Mouse (Mus musculus): ENCODE measurements around the gene Tshz2. TPM values are rescaled to one million over a fixed set of nuclear protein-coding genes. Genes with fewer than 3 reads are reported as not detected.

Tshz2 gene
- polyA plus RNA-seq, 1 experiment from 2014 or later: 7.2 TPM

DNA sequence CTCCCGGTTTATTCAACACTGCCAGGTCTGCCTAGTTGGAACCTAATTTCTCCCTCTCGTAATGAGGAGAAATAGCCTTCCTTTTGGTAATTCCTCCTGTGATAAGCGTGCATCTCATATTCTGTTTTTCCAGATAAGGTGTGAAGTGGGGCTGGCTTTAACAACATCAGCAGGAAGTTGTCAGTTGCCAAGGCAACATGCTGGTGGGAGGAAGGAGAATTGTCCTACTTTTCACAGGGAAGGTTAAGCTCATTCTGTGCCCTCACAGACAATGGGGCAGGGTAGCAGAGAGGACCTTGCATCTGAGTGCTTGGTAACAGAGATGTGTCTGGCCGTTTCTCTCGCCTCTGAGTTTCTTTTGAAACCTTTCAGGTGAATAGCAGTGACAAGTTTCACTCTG, 47.1 kb downstream of the Tshz2 start:
- Histone ChIP-seq H3K9me3 (ENCODE audit: control insufficient read depth, low read length) (no peaks in the 10 kb centered on the region), H3K9ac (ENCODE audit: low read length) (no peak overlapping the region), H3K4me3 (ENCODE audit: low read length) (no peak overlapping the region), H3K4me1 (replicated peaks; ENCODE audit: control insufficient read depth, insufficient read depth, low read length) (peaks cover 6% of the 10 kb centered on the region), H3K4me2 (ENCODE audit: low read depth, low read length) (no peak overlapping the region), H3K36me3 (ENCODE audit: control insufficient read depth, insufficient read depth, low read length) (no peaks in the 10 kb centered on the region), H3K27ac (ENCODE audit: low read length) (no peak overlapping the region), H3K27me3 (ENCODE audit: control insufficient read depth, insufficient read depth, low read depth, low read length) (no peaks in the 10 kb centered on the region)
- 45% methylated on average over 5 of the region's 5 CpGs for WGBS
- ATAC-seq (ENCODE audit: low read depth): no peak

DNA sequence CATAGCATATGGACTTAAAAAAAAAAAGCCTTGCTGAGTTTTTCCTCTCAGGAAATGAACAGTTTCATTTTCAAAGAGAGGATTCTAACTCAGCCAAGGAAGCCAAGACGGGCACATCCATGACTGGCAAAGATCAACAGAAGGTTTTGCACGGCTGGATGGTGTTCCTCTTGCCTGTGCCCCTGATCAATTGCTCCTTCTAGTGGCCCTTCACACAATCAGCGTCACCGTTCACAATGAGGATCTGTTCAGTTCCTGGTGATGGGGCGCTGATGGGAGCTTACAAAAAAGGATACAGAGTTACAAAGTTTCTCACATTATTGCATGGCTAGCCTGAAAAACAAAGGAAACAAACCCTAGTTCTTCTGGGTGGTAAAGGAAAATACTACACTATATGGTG, 52.4 kb downstream of the Tshz2 start:
- Histone ChIP-seq H3K9ac (ENCODE audit: low read length) (no peak overlapping the region), H3K4me3 (ENCODE audit: low read length) (no peak overlapping the region), H3K4me2 (ENCODE audit: low read depth, low read length) (no peak overlapping the region), H3K36me3 (ENCODE audit: control insufficient read depth, insufficient read depth, low read length) (no peaks in the 10 kb centered on the region), H3K9me3 (ENCODE audit: control insufficient read depth, low read length) (no peaks in the 10 kb centered on the region), H3K4me1 (replicated peaks; ENCODE audit: control insufficient read depth, insufficient read depth, low read length) (peaks cover 12% of the 10 kb centered on the region), H3K27me3 (ENCODE audit: control insufficient read depth, insufficient read depth, low read depth, low read length) (no peaks in the 10 kb centered on the region), H3K27ac (ENCODE audit: low read length) (no peak overlapping the region)
- WGBS: 33% methylated on average over 5 of the region's 5 CpGs
- no peak for ATAC-seq (ENCODE audit: low read depth)

DNA sequence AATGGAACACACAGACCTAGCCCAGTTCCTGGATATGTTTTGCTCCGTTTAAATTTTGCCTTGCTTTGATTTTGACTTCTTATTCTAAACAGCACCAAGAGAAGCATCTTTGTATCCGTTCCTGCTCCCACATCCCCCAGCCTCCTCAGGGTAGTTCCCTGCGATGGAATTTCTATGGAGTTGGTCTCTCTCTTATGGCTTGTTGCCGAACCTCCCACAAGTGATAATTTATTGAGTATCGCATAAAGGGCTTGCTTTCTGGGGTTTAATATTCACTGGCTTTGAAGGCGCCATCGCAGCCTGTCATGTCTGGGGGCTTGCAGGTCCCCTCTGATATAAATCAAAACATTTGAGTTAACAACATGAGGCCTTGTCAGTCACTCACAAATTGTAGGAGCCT, 52.9 kb downstream of the Tshz2 start:
- Histone ChIP-seq H3K27me3 (ENCODE audit: control insufficient read depth, insufficient read depth, low read depth, low read length) (no peaks in the 10 kb centered on the region), H3K36me3 (ENCODE audit: control insufficient read depth, insufficient read depth, low read length) (no peaks in the 10 kb centered on the region), H3K9ac (ENCODE audit: low read length) (no peak overlapping the region), H3K9me3 (ENCODE audit: control insufficient read depth, low read length) (no peaks in the 10 kb centered on the region), H3K4me2 (ENCODE audit: low read depth, low read length) (no peak overlapping the region), H3K4me3 (ENCODE audit: low read length) (no peak overlapping the region), H3K27ac (ENCODE audit: low read length) (no peak overlapping the region), H3K4me1 (replicated peaks; ENCODE audit: control insufficient read depth, insufficient read depth, low read length) (peaks cover 12% of the 10 kb centered on the region)
- 52% methylated on average over 7 of the region's 7 CpGs for WGBS
- ATAC-seq (ENCODE audit: low read depth): no peak

DNA sequence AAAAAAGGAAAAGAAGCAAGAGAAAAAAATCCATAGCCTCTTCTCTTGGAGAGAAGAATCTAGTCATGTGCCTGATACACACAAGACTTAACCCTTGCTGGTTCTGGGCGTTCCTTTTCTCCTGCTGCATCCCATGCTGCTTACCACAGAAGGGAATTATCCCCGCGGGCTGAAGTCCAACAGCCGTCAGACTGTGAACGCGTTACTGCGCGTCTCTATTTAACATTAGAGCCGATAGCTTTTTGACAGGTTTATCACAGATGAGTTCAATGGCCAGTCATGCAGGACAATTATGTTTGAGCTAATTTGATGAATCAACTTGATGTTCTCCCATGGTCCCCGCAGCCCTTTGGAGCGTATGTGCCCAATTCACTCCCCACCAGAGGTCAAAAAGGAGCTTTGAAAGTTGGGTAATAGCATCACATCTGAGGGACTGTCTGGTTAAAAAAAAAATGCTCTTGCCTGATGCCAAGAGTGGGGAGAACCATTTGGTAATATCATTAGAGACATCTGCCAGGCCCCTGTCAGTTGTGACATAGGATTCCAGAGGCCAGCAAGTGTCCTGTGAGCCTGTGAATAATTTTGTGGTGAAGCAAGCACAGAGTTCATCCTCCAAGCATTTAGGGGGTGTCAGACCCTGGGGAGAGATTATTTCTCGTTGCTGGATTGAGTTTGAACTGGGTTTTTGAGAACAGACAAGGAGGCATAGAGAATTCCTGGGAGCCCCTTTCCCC, 54.1 kb downstream of the Tshz2 start:
- Histone ChIP-seq H3K4me2 (ENCODE audit: low read depth, low read length) (no peak overlapping the region), H3K9me3 (ENCODE audit: control insufficient read depth, low read length) (no peaks in the 10 kb centered on the region), H3K9ac (ENCODE audit: low read length) (no peak overlapping the region), H3K27me3 (ENCODE audit: control insufficient read depth, insufficient read depth, low read depth, low read length) (no peaks in the 10 kb centered on the region), H3K27ac (ENCODE audit: low read length) (no peak overlapping the region), H3K4me3 (ENCODE audit: low read length) (no peak overlapping the region), H3K4me1 (replicated peaks; ENCODE audit: control insufficient read depth, insufficient read depth, low read length) (peaks cover 12% of the 10 kb centered on the region), H3K36me3 (ENCODE audit: control insufficient read depth, insufficient read depth, low read length) (no peaks in the 10 kb centered on the region)
- WGBS: 69% methylated on average over 12 of the region's 12 CpGs
- peak; percentile 43; the same call in 1 of the 2 replicates for ATAC-seq (ENCODE audit: low read depth)

DNA sequence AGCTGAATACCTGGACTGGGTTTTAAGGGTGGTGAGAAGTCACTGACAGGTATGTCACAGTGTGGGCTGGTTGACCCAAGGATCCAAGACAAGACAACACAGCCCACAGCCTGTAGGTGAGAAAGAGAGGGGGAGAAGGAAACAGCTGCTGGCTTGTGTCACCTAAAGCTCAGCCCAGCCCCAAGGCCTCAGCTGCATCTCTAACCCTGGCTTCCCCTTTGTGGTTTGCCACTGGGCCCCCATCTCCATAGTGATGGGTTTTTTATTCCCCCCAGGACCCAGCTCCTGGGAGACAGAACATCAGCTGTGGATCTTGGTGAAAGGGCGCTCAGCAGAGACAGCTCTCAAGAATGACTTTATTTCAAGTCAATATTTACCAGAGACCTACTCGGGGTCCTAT, 57.2 kb downstream of the Tshz2 start:
- no peaks in the 10 kb centered on the region for H3K9me3 ChIP-seq (ENCODE audit: control insufficient read depth, low read length)
- ATAC-seq (ENCODE audit: low read depth): no peak
- H3K27ac ChIP-seq (ENCODE audit: low read length): no peak overlapping the region
- H3K4me1 ChIP-seq (replicated peaks; ENCODE audit: control insufficient read depth, insufficient read depth, low read length): peaks cover 7% of the 10 kb centered on the region
- no peak overlapping the region for H3K4me3 ChIP-seq (ENCODE audit: low read length)
- no peaks in the 10 kb centered on the region for H3K36me3 ChIP-seq (ENCODE audit: control insufficient read depth, insufficient read depth, low read length)
- 56% methylated on average over 2 of the region's 2 CpGs for WGBS
- H3K27me3 ChIP-seq (ENCODE audit: control insufficient read depth, insufficient read depth, low read depth, low read length): no peaks in the 10 kb centered on the region
- H3K4me2 ChIP-seq (ENCODE audit: low read depth, low read length): no peak overlapping the region
- no peak overlapping the region for H3K9ac ChIP-seq (ENCODE audit: low read length)

DNA sequence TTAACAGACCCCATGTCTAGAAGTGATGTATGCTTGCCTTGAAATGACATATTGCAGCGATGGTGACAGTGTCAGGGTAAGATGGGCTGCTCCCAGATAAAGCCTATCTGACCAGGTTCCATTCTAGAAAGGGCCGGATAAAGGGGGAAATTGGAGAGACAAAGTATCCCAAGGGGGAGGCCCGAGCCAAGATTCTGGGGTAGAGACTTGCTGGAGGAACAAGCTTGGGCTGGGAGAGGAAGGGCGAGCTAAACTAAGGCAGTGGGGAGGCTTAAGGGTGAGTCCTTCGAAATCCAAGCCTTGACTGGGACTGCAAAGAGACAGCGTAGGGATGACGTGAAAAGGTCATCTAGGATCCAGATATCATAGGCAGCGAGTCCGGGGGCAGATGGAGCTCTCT, 61.7 kb downstream of the Tshz2 start:
- no peaks in the 10 kb centered on the region for H3K27me3 ChIP-seq (ENCODE audit: control insufficient read depth, insufficient read depth, low read depth, low read length)
- peaks cover 21% of the 10 kb centered on the region for H3K4me1 ChIP-seq (replicated peaks; ENCODE audit: control insufficient read depth, insufficient read depth, low read length)
- 83% methylated on average over 9 of the region's 9 CpGs for WGBS
- no peak overlapping the region for H3K9ac ChIP-seq (ENCODE audit: low read length)
- H3K27ac ChIP-seq (ENCODE audit: low read length): no peak overlapping the region
- ATAC-seq (ENCODE audit: low read depth): no peak
- no peaks in the 10 kb centered on the region for H3K36me3 ChIP-seq (ENCODE audit: control insufficient read depth, insufficient read depth, low read length)
- no peak overlapping the region for H3K4me2 ChIP-seq (ENCODE audit: low read depth, low read length)
- no peak overlapping the region for H3K4me3 ChIP-seq (ENCODE audit: low read length)
- H3K9me3 ChIP-seq (ENCODE audit: control insufficient read depth, low read length): no peaks in the 10 kb centered on the region

DNA sequence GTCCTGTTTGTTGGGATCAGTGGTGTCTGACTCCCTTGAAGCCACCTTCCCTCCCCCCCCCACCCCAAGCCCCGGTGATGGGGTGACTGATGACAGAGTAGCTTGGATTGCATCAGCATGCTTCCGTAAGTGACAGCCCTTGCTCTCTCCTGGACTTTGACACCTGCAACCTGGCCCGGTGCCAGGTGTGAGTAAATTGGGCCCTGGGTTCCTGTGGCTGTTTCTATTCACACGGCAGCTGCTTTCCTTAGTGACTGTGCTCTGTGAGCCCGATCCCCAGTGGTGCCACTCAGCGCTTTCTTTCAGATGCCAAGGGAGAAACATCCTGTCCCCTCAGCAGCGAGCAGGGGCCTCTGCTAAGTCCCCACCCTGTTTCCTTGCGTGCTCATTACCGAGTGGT, 62.2 kb downstream of the Tshz2 start:
- Histone ChIP-seq H3K4me3 (ENCODE audit: low read length) (no peak overlapping the region), H3K4me2 (ENCODE audit: low read depth, low read length) (no peak overlapping the region), H3K27ac (ENCODE audit: low read length) (no peak overlapping the region), H3K9ac (ENCODE audit: low read length) (no peak overlapping the region), H3K27me3 (ENCODE audit: control insufficient read depth, insufficient read depth, low read depth, low read length) (no peaks in the 10 kb centered on the region), H3K36me3 (ENCODE audit: control insufficient read depth, insufficient read depth, low read length) (no peaks in the 10 kb centered on the region), H3K9me3 (ENCODE audit: control insufficient read depth, low read length) (no peaks in the 10 kb centered on the region), H3K4me1 (replicated peaks; ENCODE audit: control insufficient read depth, insufficient read depth, low read length) (peaks cover 26% of the 10 kb centered on the region)
- ATAC-seq (ENCODE audit: low read depth): no peak
- 67% methylated on average over 9 of the region's 9 CpGs for WGBS

DNA sequence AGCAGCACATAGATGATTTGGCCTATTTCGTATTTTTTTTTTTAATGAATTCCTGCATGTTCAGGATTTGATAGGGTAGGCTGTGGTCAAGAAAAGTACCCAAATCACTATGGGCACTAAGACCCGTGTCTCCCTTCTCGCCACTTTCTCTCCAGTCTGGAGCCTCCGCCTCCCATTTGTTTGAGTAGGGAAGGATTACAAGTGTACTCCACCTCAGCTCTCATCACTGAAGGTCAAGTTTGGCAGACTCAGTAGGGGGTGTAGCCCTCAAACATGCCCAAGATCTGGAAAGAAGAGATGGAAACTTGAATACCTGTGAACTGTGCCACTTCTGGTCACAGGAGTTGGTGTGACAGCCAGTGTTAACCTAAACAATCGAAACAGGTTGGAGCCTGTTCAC, 66.3 kb downstream of the Tshz2 start:
- no peak overlapping the region; the same call in 1 of the 2 replicates for H3K27ac ChIP-seq (ENCODE audit: low read length)
- no peak overlapping the region for H3K4me3 ChIP-seq (ENCODE audit: low read length)
- no peak overlapping the region for H3K4me2 ChIP-seq (ENCODE audit: low read depth, low read length)
- H3K36me3 ChIP-seq (ENCODE audit: control insufficient read depth, insufficient read depth, low read length): no peaks in the 10 kb centered on the region
- peak; percentile 64 for ATAC-seq (ENCODE audit: low read depth)
- H3K9me3 ChIP-seq (ENCODE audit: control insufficient read depth, low read length): no peaks in the 10 kb centered on the region
- WGBS: 56% methylated on average over 5 of the region's 5 CpGs
- H3K27me3 ChIP-seq (ENCODE audit: control insufficient read depth, insufficient read depth, low read depth, low read length): no peaks in the 10 kb centered on the region
- H3K9ac ChIP-seq (ENCODE audit: low read length): no peak overlapping the region
- H3K4me1 ChIP-seq (replicated peaks; ENCODE audit: control insufficient read depth, insufficient read depth, low read length): peaks cover 28% of the 10 kb centered on the region

DNA sequence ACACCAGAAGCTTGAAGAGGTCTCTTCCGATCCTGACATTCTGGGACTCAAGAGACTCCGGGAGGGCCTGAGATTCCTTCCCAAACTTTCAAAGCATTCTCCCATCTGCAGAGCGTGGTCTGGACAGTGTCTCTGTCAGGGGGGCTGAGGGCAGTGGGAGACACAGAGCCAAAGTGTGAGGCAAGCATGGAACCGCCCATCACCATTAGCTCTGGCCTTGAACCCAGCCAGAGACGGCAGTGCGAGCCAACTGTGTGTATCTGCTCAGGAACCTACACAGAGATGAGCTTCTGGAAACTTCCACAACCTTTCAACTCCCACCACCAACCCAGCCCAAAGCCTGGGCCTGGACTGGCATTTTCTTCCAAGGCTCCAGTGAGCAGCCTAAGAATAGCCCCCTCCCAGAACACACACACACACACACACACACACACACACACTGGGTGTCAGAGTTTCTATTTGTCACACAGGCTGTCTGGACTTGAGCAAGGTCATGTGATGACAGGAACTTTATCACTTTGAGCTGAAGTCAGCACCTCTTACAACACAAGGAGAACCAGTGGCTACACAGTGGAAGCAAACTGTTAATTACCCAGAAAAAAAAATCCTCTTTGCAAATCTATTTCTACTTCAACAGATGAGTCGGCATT, 67.2 kb downstream of the Tshz2 start:
- Histone ChIP-seq H3K27me3 (ENCODE audit: control insufficient read depth, insufficient read depth, low read depth, low read length) (no peaks in the 10 kb centered on the region), H3K9ac (ENCODE audit: low read length) (peak overlapping the region; percentile 7; the same call in 1 of the 2 replicates), H3K4me3 (ENCODE audit: low read length) (no peak overlapping the region), H3K36me3 (ENCODE audit: control insufficient read depth, insufficient read depth, low read length) (no peaks in the 10 kb centered on the region), H3K4me2 (ENCODE audit: low read depth, low read length) (no peak overlapping the region), H3K9me3 (ENCODE audit: control insufficient read depth, low read length) (no peaks in the 10 kb centered on the region), H3K4me1 (replicated peaks; ENCODE audit: control insufficient read depth, insufficient read depth, low read length) (peaks cover 27% of the 10 kb centered on the region), H3K27ac (ENCODE audit: low read length) (no peak overlapping the region)
- ATAC-seq (ENCODE audit: low read depth): peak; percentile 81
- WGBS: 43% methylated on average over 7 of the region's 7 CpGs
